Mouse (Mus musculus) thymus, adult 2 months (tissue): ENCODE measurements at regions not wholly inside any gene's neighbourhood (a gene's known extent, or its start where the extent isn't known, plus 50 kb on each side); places are given as distances from the start of the nearest gene placed in this dataset.

Source experiments
- DNase-seq: peaks from one replicate; pipeline ENCODE4 v3.0.0; 2021
- H3K27ac ChIP-seq: fragments of 200-500 bp; 2 replicates; pipeline ENCODE4 v1.5.1; 2012; ENCODE audit warnings: low read length, control low read depth; ENCODE audit not compliant: control insufficient read depth, insufficient read depth
- H3K27me3 ChIP-seq: fragments of 200-500 bp; 2 replicates; pipeline ENCODE4 v1.6.1; 2012; ENCODE audit warnings: mild to moderate bottlenecking, low read length, moderate library complexity, mixed read lengths; ENCODE audit not compliant: control insufficient read depth, insufficient read depth
- H3K36me3 ChIP-seq: fragments of 200-500 bp; 2 replicates; pipeline ENCODE4 v1.6.1; 2012; ENCODE audit warnings: mild to moderate bottlenecking, low read length, moderate library complexity; ENCODE audit not compliant: control insufficient read depth, insufficient read depth
- H3K4me1 ChIP-seq: fragments of 200-500 bp; replicated peaks from 2 replicates; pipeline ENCODE4 v1.6.1; 2012; ENCODE audit warnings: low read length; ENCODE audit not compliant: control insufficient read depth, insufficient read depth
- H3K4me3 ChIP-seq: fragments of 200-500 bp; 2 replicates; pipeline ENCODE4 v1.5.1; 2012; ENCODE audit warnings: mild to moderate bottlenecking, low read length, control low read depth, moderate library complexity; ENCODE audit not compliant: control insufficient read depth, insufficient read depth
- CTCF ChIP-seq: fragments of 200-500 bp; IDR thresholded peaks from 2 replicates; pipeline ENCODE4 v1.5.1; 2012; ENCODE audit warnings: mild to moderate bottlenecking, control low read depth, low read length, moderate library complexity, borderline replicate concordance; ENCODE audit not compliant: control insufficient read depth, poor library complexity, insufficient read depth; ENCODE audit errors: extremely low read depth
- POLR2A ChIP-seq: fragments of 200-500 bp; IDR thresholded peaks from 2 replicates; pipeline ENCODE4 v1.6.1; 2012; ENCODE audit warnings: mild to moderate bottlenecking, low read length, control low read depth, moderate library complexity; ENCODE audit not compliant: control insufficient read depth, poor library complexity, insufficient read depth; ENCODE audit errors: extremely low read depth
- WGBS: fragments of 180-500 bp; shearing (Covaris S2); methylation state at CpG from one replicate; pipeline ENCODE4 v1.1.7; 2018; 5-methylcytosine and 5-hydroxymethylcytosine counted together

GRCm38 (mm10) chr1:136784178-136784577 is 159.5 kb downstream of the Zfp281 start:
- Histone ChIP-seq H3K27me3 (no peaks in the 10 kb centered on the region), H3K4me3 (no peak overlapping the region), H3K4me1 (no peaks in the 10 kb centered on the region), H3K27ac (no peak overlapping the region), H3K36me3 (no peaks in the 10 kb centered on the region)
- DNase-seq: no peak
- 29% methylated on average over 9 of the region's 9 CpGs for WGBS
- no peak for TF ChIP-seq POLR2A
- no peak for TF ChIP-seq CTCF

GRCm38 (mm10) chr1:136788979-136789513 is 164.3 kb downstream of the Zfp281 start:
- DNase-seq: no peak
- Histone ChIP-seq H3K36me3 (no peaks in the 10 kb centered on the region), H3K27ac (no peak overlapping the region), H3K27me3 (no peaks in the 10 kb centered on the region), H3K4me1 (no peaks in the 10 kb centered on the region), H3K4me3 (no peak overlapping the region)
- no peak for TF ChIP-seq POLR2A
- TF ChIP-seq CTCF: no peak
- WGBS: 88% methylated on average over 30 of the region's 30 CpGs

- no peak for TF ChIP-seq POLR2A
- no peak for TF ChIP-seq CTCF
- Histone ChIP-seq H3K27ac (no peak overlapping the region), H3K4me1 (no peaks in the 10 kb centered on the region), H3K36me3 (no peaks in the 10 kb centered on the region), H3K27me3 (no peaks in the 10 kb centered on the region), H3K4me3 (no peak overlapping the region)
- no peak for DNase-seq
- 100% methylated on average over 1 of the region's 1 CpGs for WGBS
Measured at GRCm38 (mm10) chr1:136791641-136792040, 166.9 kb downstream of the Zfp281 start.
